Mouse (Mus musculus): ENCODE data around the gene Spock1. TPM values are rescaled to one million over a fixed set of nuclear protein-coding genes. Genes with fewer than 3 reads are reported as not detected.

Gene Spock1
- total and polyA plus RNA-seq, 3 experiments = not detected

DNA sequence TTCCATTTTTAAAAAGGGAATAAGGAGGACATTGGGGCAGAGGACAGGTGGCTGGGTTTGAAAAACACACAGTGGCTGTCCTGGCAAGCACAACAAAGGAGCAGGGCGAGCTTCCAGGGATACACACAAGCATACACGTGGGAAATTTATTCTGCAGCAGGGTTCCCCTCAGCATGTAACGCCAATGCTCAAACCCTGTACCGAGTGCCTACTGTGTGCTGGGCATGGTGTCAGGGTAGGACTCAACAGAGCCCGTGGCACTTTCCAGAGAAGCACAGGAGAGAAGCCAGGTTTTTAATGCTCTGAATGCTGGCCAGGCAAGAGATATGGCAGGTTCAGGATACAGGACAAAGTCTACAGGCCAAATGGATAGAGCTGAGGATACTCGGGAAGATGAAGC is 101.8 kb downstream of the Spock1 start:
- no peaks in the 10 kb centered on the region for H3K4me1 ChIP-seq (ENCODE audit: control insufficient read depth in 1 of 2, insufficient read depth in 2 of 2)
- H3K36me3 ChIP-seq (replicated peaks in 1 of 2; ENCODE audit: control insufficient read depth in 1 of 2, insufficient read depth in 1 of 2, low read length in 1 of 2) = no peaks in the 10 kb centered on the region
- in situ Hi-C loops (cut with MboI; ENCODE audit: low pct_ligation_motif_present, low pct_unique_long_range_greater_than_20kb, low sequenced_read_pairs) = no loop called here
- no peaks in the 10 kb centered on the region for H3K27me3 ChIP-seq (replicated peaks)
- no peak overlapping the region for H3K27ac ChIP-seq (ENCODE audit: insufficient read depth, low read depth)
- H3K9me3 ChIP-seq (replicated peaks; ENCODE audit: low read length) = peaks cover 88% of the 10 kb centered on the region
- TF ChIP-seq USF1 (IDR thresholded peaks at IDR 0.05; ENCODE audit: low read depth, low read length) (no peak), CHD1 (IDR thresholded peaks at IDR 0.05; ENCODE audit: low read depth, low read length) (no peak), EP300 (IDR thresholded peaks at IDR 0.05; ENCODE audit: low read length) (no peak), USF2 (conservative IDR thresholded peaks at IDR 0.05; ENCODE audit: low read depth, low read length) (no peak), POLR2AphosphoS2 (IDR thresholded peaks at IDR 0.05; ENCODE audit: low read depth, low read length) (no peak)
- DNase-seq (ENCODE audit: extremely low read depth) = no peak
- dilution Hi-C loops (cut with MboI; ENCODE audit: extremely low pct_ligation_motif_present, extremely low pct_unique_long_range_greater_than_20kb, low sequenced_read_pairs) = no loop called here
- no peaks in the 10 kb centered on the region for H3K79me2 ChIP-seq (replicated peaks; ENCODE audit: control insufficient read depth, extremely low read depth, insufficient read depth, poor library complexity, severe bottlenecking)
- no peak overlapping the region for H3K4me2 ChIP-seq (ENCODE audit: insufficient read depth, low read depth, poor library complexity, severe bottlenecking)
- no peak overlapping the region for H3K9ac ChIP-seq (ENCODE audit: insufficient read depth, low read depth)
- no peak overlapping the region for H3K4me3 ChIP-seq (replicated peaks in 1 of 3; ENCODE audit: low read depth in 2 of 3, low read length in 2 of 3, poor library complexity in 1 of 3)

DNA sequence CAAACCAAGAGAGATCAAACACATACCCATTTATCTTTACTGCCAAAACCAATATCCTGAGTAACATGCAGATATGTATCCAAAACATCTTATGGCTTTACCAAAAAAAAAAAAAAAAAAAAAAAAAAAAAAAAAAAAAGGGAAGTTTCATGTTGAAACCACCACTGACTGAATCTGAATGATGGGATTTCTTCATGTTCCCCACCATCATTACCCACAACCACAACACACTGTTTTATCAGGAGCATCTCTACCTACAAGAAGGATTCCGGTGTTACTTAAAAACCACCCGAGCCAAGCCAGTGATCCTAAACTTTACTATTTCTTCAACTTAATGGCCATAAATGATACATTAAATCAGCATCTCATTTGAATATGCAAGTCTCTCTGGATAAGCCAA is 109.5 kb downstream of the Spock1 start:
- Histone ChIP-seq H3K4me1 (ENCODE audit: control insufficient read depth in 1 of 2, insufficient read depth in 2 of 2) (no peaks in the 10 kb centered on the region), H3K4me2 (ENCODE audit: insufficient read depth, low read depth, poor library complexity, severe bottlenecking) (no peak overlapping the region), H3K9me3 (replicated peaks; ENCODE audit: low read length) (peaks cover 86% of the 10 kb centered on the region), H3K36me3 (replicated peaks in 1 of 2; ENCODE audit: control insufficient read depth in 1 of 2, insufficient read depth in 1 of 2, low read length in 1 of 2) (no peaks in the 10 kb centered on the region), H3K79me2 (replicated peaks; ENCODE audit: control insufficient read depth, extremely low read depth, insufficient read depth, poor library complexity, severe bottlenecking) (no peaks in the 10 kb centered on the region), H3K4me3 (replicated peaks in 1 of 3; ENCODE audit: low read depth in 2 of 3, low read length in 2 of 3, poor library complexity in 1 of 3) (no peak overlapping the region), H3K27me3 (replicated peaks) (no peaks in the 10 kb centered on the region), H3K9ac (ENCODE audit: insufficient read depth, low read depth) (no peak overlapping the region), H3K27ac (ENCODE audit: insufficient read depth, low read depth) (no peak overlapping the region)
- dilution Hi-C loops (cut with MboI; ENCODE audit: extremely low pct_ligation_motif_present, extremely low pct_unique_long_range_greater_than_20kb, low sequenced_read_pairs) (no loop called here), in situ Hi-C loops (cut with MboI; ENCODE audit: low pct_ligation_motif_present, low pct_unique_long_range_greater_than_20kb, low sequenced_read_pairs) (no loop called here)
- DNase-seq (ENCODE audit: extremely low read depth) = no peak
- no peak for TF ChIP-seq ZMIZ1 (IDR thresholded peaks at IDR 0.05; ENCODE audit: low read depth, low read length)
- TF ChIP-seq POLR2AphosphoS2 (IDR thresholded peaks at IDR 0.05; ENCODE audit: low read depth, low read length) = no peak
- TF ChIP-seq MYC (IDR thresholded peaks at IDR 0.05; ENCODE audit: low read depth, low read length) = no peak
- TF ChIP-seq JUND (conservative IDR thresholded peaks at IDR 0.05; ENCODE audit: low read depth, low read length) = no peak

DNA sequence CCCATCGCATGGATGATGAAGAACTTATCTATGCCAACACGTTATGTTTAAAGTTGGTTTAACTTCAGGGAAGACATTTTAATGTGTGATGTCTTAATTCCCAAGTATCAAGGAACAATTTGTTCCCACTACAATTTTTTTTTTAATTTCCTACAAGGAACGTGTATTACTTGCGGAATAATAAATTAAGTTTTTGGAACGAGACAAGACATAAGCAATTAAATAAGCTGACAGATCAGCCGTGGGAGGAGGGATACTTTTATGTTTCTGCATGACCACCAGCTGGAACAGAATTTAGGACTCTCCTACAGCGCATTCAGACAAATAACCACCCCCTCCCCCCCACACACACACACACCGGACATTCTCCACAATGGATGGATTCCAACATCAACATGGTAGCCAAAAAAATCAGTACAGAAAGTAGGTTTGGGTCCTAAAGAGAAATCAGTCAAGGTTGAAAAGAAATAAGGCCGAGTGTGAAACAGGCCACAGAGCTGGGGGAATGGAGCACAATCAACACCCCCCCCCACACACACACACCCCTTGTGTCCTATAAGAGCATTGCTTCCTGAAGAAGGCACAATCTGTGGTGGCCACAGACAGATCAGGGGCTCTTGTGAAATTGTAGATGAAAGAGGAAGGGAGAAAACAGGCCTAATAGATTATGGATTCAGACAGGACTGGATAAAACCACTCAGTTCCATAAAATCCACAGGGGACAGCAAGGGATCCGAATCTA is 111.0 kb downstream of the Spock1 start:
- Histone ChIP-seq H3K27me3 (replicated peaks) (no peaks in the 10 kb centered on the region), H3K4me3 (replicated peaks in 1 of 3; ENCODE audit: low read depth in 2 of 3, low read length in 2 of 3, poor library complexity in 1 of 3) (no peak overlapping the region), H3K9ac (ENCODE audit: insufficient read depth, low read depth) (no peak overlapping the region), H3K36me3 (replicated peaks in 1 of 2; ENCODE audit: control insufficient read depth in 1 of 2, insufficient read depth in 1 of 2, low read length in 1 of 2) (no peaks in the 10 kb centered on the region), H3K4me2 (ENCODE audit: insufficient read depth, low read depth, poor library complexity, severe bottlenecking) (no peak overlapping the region), H3K79me2 (replicated peaks; ENCODE audit: control insufficient read depth, extremely low read depth, insufficient read depth, poor library complexity, severe bottlenecking) (no peaks in the 10 kb centered on the region), H3K4me1 (ENCODE audit: control insufficient read depth in 1 of 2, insufficient read depth in 2 of 2) (no peaks in the 10 kb centered on the region), H3K27ac (ENCODE audit: insufficient read depth, low read depth) (no peak overlapping the region), H3K9me3 (replicated peaks; ENCODE audit: low read length) (peaks cover 87% of the 10 kb centered on the region)
- TF ChIP-seq ZKSCAN1 (IDR thresholded peaks at IDR 0.05; ENCODE audit: borderline replicate concordance, low read depth, low read length) (no peak), ELF1 (IDR thresholded peaks at IDR 0.05; ENCODE audit: low read depth, low read length) (no peak), UBTF (IDR thresholded peaks at IDR 0.05; ENCODE audit: low read depth, low read length) (no peak), JUN (IDR thresholded peaks at IDR 0.05; ENCODE audit: insufficient read depth, low read depth, low read length) (no peak), NRF1 (IDR thresholded peaks at IDR 0.05; ENCODE audit: low read depth, low read length) (no peak), PAX5 (IDR thresholded peaks at IDR 0.05; ENCODE audit: low read length) (no peak), MEF2A (IDR thresholded peaks at IDR 0.05; ENCODE audit: borderline replicate concordance, low read depth, low read length) (no peak), SIN3A (IDR thresholded peaks at IDR 0.05; ENCODE audit: low read length) (no peak)
- dilution Hi-C loops (cut with MboI; ENCODE audit: extremely low pct_ligation_motif_present, extremely low pct_unique_long_range_greater_than_20kb, low sequenced_read_pairs) (no loop called here), in situ Hi-C loops (cut with MboI; ENCODE audit: low pct_ligation_motif_present, low pct_unique_long_range_greater_than_20kb, low sequenced_read_pairs) (no loop called here)
- no peak for DNase-seq (ENCODE audit: extremely low read depth)
